Mouse (Mus musculus): ENCODE results near the gene Baiap2l1.

The Baiap2l1 gene

GRCm38 (mm10) chr5:144284599-144284998 lies 73.3 kb downstream of the Baiap2l1 start:
- no peak for DNase-seq (ENCODE audit: low spot score)

DNA sequence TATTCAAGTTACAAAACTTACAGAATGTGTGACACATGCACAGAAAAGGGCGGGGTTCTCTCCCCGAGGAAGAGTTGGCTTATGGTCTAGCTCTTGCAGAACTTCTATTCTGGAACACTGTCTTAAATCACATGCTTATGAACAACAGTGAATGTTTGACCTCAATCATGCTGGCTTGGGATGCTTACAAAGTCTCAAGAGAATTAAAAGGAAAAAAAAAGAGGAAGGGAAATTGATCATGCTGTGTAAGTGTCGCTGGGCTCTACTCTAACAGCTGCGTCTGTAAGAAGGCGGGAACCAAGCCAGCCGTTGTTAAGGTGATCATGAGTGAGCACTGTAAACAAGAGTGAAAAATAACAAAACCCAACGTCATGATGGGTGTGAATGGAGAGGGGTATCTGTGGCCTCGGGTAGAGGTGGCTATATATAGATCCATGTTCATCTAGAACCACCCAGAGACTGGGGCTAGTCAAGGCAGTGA lies 74.3 kb downstream of the Baiap2l1 start:
- no peak for DNase-seq (ENCODE audit: low spot score)

GRCm38 (mm10) chr5:144282470-144283260 lies 75.2 kb downstream of the Baiap2l1 start:
- no peak for DNase-seq (ENCODE audit: low spot score)

DNA sequence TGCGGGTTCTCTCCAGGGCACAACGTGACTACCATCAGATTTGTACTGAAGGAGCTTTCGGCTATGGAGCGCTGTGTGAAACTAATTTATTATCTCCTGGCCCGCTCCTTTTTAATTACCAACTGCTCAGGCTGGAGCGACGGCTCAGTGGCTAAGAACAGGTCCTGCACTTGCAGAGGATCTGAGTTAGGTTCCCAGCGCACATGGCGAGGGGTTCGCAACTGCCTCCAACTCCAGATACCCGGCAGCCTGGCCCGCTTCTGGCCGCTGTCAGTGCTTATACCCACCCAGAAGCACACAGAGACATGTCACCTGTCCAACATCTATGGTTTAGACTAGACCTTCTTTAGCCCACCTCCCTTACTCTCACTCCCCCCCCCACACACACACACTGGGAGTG lies 78.0 kb downstream of the Baiap2l1 start:
- DNase-seq (ENCODE audit: low spot score): no peak

GRCm38 (mm10) chr5:144279081-144279541 lies 78.8 kb downstream of the Baiap2l1 start:
- no peak for DNase-seq (ENCODE audit: low spot score)

- DNase-seq (ENCODE audit: low spot score): no peak
Measured at GRCm38 (mm10) chr5:144278374-144278960, 79.4 kb downstream of the Baiap2l1 start.

GRCm38 (mm10) chr5:144276898-144277630 lies 80.8 kb downstream of the Baiap2l1 start:
- no peak for DNase-seq (ENCODE audit: low spot score)

DNA sequence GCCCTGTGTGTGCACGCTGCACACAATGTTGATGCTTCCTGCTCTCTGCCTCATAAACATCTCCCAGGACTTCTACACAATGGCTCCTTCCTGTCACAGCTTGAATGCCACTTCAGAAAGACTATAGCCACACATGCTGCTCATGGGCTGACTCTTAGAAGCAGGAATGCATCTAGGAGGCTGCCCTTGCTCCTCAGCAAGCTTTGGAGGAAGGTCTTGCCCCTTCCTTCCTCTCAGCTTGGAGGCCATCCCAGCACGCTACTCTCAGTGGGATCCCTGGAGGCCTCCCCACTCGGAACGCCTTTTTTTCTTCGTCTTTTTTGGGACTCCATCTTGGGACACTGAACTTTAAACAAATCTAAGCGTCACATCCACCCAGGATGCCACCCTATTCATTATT lies 83.0 kb downstream of the Baiap2l1 start:
- DNase-seq (ENCODE audit: low spot score): no peak

- no peak for DNase-seq (ENCODE audit: low spot score)
Measured at GRCm38 (mm10) chr5:144271772-144272171, 86.1 kb downstream of the Baiap2l1 start.

DNA sequence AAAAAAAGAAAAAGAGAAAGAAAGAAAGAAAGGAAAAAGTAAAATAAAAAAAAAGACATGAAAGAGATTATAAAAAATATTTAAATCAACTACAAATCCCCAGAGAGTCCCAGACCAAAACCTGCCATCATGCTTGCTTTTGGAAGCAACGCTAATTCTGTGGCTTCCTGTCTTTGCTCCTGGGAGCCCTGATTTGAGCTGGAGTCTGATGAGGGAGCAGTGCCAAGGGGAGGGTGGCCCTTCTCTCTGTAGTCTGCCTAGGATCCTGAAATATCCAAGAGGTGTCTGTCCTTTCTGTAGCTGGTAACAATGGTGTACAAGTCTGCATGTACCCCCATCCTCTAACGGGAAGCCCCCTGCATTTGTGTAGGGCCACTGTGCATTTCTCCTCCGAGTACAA lies 86.8 kb downstream of the Baiap2l1 start:
- no peak for DNase-seq (ENCODE audit: low spot score)

DNA sequence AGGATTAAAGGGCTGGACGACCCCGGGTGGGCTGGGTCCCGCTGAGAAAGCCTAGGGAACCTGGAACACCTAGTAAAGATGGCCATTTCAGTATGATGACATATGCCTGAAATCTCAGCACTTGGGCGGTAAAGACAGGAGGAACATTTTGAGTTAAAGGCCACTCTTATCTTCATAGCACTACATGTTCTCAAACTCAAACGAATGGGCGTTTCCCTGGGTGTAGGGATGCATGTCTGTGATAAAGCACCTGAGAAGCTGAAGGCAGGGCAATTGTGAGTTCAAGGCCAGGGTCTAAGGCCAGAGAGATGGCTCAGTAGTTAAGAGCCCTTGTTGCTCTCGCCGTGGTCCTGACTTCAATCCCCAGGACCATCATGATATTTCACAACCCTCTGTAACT lies 87.5 kb downstream of the Baiap2l1 start:
- DNase-seq (ENCODE audit: low spot score): no peak

- DNase-seq (ENCODE audit: low spot score): no peak
Measured at GRCm38 (mm10) chr5:144269926-144270325, 88.0 kb downstream of the Baiap2l1 start.

DNA sequence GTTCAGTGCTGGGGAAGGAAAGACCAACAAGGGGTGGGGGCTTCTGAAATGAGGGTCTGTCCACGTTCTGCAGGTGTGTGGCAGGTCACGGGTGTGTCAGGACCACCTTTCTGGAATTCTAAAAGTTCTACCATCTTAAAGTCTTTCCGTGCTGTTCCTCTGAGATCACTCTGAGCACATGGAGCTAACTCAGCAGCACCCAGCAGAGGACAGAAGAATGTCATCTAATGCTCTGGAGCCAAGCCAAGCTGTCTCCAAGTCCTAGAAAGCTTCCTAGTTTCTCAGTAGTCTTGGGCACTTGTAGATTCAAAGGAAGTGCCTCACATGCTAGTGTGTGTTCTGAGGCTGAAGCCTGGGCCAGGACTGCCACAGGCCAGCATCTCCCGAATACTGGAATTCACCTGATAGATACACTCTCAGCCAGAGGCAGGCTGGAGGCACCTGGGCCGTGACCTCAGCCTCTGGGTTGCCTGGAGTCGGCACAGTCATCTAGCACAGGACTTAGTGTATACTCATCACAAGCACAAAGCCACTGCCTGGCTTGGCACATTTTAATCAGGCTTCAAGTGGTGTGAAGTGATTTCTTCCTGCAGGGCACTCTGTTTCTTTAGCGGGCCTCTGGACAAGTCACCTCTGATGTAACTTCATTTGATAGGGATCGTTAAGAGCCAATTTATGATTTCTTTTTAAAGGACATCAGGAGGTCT lies 90.2 kb downstream of the Baiap2l1 start:
- peak; percentile 76 for DNase-seq (ENCODE audit: low spot score)

DNA sequence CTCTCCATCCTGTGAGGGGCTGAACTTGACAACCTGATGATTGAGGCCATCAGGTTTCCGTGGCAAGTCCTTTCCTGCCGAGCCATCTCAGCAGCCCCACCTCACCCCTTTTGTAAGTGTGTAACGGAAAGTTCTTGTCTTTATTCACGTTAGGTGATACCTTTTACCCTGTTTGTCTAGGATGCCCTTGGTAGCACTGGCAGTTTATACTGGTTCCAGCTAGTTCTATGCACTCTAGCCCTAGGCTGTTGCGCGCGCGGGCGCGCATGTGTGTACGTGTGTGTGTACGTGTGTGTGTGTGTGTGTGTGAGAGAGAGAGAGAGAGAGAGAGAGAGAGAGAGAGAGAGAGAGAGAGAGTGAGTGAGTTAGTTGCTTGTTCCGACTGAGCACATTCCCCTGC lies 94.4 kb downstream of the Baiap2l1 start:
- DNase-seq (ENCODE audit: low spot score): no peak

DNA sequence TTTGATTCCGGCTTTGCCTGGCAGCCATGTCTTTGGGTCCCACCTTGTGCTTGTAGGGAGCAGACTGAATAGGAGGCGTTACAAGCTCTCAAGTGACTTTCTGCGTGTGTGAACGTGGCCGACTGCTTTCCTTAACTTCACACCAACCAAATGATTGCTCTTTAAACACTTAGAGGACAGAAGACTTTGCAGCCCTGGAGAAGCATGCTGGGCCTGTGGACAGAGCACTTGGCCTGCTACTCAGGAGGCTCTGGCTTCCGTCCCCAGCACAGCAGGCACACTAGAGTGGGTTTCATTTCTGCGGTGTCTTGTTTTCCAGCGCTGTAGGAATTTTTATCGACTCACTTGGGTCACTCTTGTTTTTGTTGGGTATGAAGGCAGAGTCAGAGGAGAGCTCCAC lies 94.8 kb downstream of the Baiap2l1 start:
- no peak for DNase-seq (ENCODE audit: low spot score)

GRCm38 (mm10) chr5:144261829-144262228 lies 96.1 kb downstream of the Baiap2l1 start:
- no peak for DNase-seq (ENCODE audit: low spot score)

DNA sequence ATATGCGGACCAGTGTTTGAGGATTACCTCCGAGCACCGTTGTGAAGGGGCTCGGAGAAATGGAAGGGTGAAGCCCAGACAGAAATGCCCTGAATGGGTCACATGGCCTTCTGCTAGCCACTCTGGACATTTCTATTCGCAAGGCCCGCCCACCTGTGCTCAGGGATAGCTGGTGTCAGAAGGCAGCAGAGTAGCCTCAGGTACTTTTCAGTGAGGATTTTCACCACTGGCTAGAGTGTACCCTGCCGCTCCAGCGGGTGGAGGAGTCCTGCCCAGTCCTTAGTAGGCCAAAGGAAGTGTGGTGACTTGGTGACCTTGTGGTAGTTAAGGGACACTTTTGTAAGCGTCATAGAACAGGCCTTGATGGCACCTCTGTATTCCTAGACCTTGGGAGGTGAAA lies 96.6 kb downstream of the Baiap2l1 start:
- DNase-seq (ENCODE audit: low spot score): no peak

DNA sequence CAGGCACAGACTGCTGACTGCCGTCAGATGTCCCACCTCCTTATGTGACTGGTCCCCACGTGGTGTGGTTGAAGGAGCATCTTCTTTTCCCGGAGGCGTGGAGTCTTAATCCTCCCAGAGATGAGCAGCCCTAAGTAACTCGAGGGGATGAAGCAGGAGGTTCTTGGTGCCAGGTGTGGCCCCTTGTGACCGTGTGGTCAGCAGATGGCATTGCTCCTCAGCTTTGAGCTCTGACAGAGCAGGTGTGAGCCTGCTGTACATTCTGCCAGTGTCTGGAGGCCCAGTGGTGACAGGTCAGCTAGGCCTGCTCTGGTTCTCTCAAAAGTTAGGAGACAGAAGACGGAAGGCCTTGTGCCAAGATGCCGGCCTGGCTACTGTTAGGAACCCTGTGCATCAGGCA lies 97.4 kb downstream of the Baiap2l1 start:
- DNase-seq (ENCODE audit: low spot score): no peak

DNA sequence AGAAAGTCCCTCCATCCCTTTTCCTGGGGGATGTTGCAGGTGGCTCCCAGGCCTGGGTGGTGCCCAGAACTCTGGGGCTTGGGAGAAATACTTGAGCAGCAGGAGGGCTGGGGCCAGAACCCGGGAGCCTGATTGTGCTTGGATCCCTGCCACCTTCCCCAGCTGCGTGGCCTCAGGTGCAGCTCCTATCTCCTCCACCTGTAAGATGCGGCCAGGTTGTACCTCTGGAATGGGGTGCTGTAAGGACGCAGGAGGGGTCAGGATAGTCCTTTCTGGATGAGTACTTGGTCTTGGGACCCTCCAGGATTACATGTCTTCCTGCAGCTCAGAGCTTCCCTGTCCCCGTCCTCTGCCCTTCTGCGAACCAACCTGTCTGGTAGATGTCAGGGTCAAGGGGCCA lies 98.7 kb downstream of the Baiap2l1 start:
- no peak for DNase-seq (ENCODE audit: low spot score)

DNA sequence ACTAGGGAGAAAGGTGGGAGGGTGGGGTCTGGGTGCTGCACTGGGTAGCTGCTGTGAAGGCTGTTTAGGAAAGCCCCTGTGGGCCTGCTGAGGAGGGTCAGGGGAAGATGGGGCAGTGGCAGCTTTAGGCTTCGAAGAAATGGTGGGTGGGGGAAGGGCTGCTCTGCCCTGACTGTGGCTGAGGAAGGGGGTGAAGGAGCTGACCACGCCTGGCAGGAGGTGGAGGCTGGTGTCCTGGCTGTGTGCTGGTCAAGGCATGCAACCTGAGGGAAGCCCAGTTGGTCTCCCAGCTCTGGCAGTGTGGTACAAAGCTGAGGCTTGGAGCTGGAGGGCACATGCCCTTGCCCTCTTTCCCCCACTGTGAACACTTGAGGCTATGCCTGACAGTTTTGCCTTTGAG lies 99.2 kb downstream of the Baiap2l1 start:
- DNase-seq (ENCODE audit: low spot score): no peak

GRCm38 (mm10) chr5:144258131-144258611 lies 99.7 kb downstream of the Baiap2l1 start:
- DNase-seq (ENCODE audit: low spot score): no peak

- DNase-seq (ENCODE audit: low spot score): no peak
Measured at GRCm38 (mm10) chr5:144257451-144258110, 100.3 kb downstream of the Baiap2l1 start.
